Mouse (Mus musculus) T-helper 17 cell (primary cell): ENCODE measurements around the gene Fam209.

Source experiments
- in situ Hi-C, 2 experiments: fragments of 300-600 bp; cut with MboI, MseI; formaldehyde crosslinking; loops; 1 replicate in 1 of 2; 2 replicates in 1 of 2; pipeline ENCODE4 v1.15.1; 2025; ENCODE audit warnings: high pct_unique_total_duplicates in 2 of 2

The Fam209 gene

GRCm38 (mm10) chr2:172472318-172472717 lies at the start of gene Fam209:
Gene Fam209 (plus strand): TSS chr2:172472520.
- in situ Hi-C loops = no loop called here

- in situ Hi-C loops = loop anchor here in 1 of 2 experiments (10.0 kb wide), 1 partner anchor 654 kb away; no protein-coding TSS in a partner anchor
Observed at GRCm38 (mm10) chr2:172430609-172431008, 41.7 kb upstream of the Fam209 start.

- in situ Hi-C loops = loop anchor here in 1 of 2 experiments (10.0 kb wide), 1 partner anchor 651 kb away; no protein-coding TSS in a partner anchor
Observed at GRCm38 (mm10) chr2:172433746-172434145, 38.6 kb upstream of the Fam209 start.

GRCm38 (mm10) chr2:172437371-172437952 lies 34.9 kb upstream of the Fam209 start:
- in situ Hi-C loops = loop anchor here (5.0 to 10.0 kb wide), 2 partner anchors 35 to 647 kb away; no protein-coding TSS in a partner anchor

GRCm38 (mm10) chr2:172439843-172440639 lies 32.3 kb upstream of the Fam209 start, which contains the start of gene Rtf2:
Gene Rtf2 (plus strand): TSS chr2:172440556.
- in situ Hi-C loops = loop anchor here (5.0 to 10.0 kb wide), 2 partner anchors 38 to 645 kb away; no protein-coding TSS in a partner anchor

- in situ Hi-C loops = no loop called here
Observed at GRCm38 (mm10) chr2:172440640-172441005, 31.7 kb upstream of the Fam209 start.

GRCm38 (mm10) chr2:172441176-172441575 lies 31.1 kb upstream of the Fam209 start:
- in situ Hi-C loops = no loop called here

- in situ Hi-C loops = loop anchor here (5.0 kb wide), 2 partner anchors 63 to 68 kb away; no protein-coding TSS in a partner anchor
Observed at GRCm38 (mm10) chr2:172445617-172446016, 26.7 kb upstream of the Fam209 start.

- in situ Hi-C loops = loop anchor here (5.0 kb wide), 2 partner anchors 65 to 70 kb away; no protein-coding TSS in a partner anchor
Observed at GRCm38 (mm10) chr2:172447317-172447716, 25.0 kb upstream of the Fam209 start.

GRCm38 (mm10) chr2:172448329-172448728 lies 24.0 kb upstream of the Fam209 start:
- in situ Hi-C loops = loop anchor here (5.0 kb wide), 2 partner anchors 66 to 71 kb away; no protein-coding TSS in a partner anchor

- in situ Hi-C loops = no loop called here
Observed at GRCm38 (mm10) chr2:172450640-172451039, 21.7 kb upstream of the Fam209 start.

GRCm38 (mm10) chr2:172452031-172452430 lies 20.3 kb upstream of the Fam209 start:
- in situ Hi-C loops = no loop called here

GRCm38 (mm10) chr2:172452458-172452857 lies 19.9 kb upstream of the Fam209 start:
- in situ Hi-C loops = no loop called here

- in situ Hi-C loops = no loop called here
Observed at GRCm38 (mm10) chr2:172458496-172458895, 13.8 kb upstream of the Fam209 start, which contains the start of gene Gcnt7. Gene Gcnt7 (minus strand): TSS chr2:172458596.

GRCm38 (mm10) chr2:172460647-172461046 lies 11.7 kb upstream of the Fam209 start:
- in situ Hi-C loops = no loop called here

GRCm38 (mm10) chr2:172462813-172463212 lies 9.5 kb upstream of the Fam209 start:
- in situ Hi-C loops = no loop called here

GRCm38 (mm10) chr2:172466427-172467132 lies 5.7 kb upstream of the Fam209 start:
- in situ Hi-C loops = no loop called here

- in situ Hi-C loops = no loop called here
Observed at GRCm38 (mm10) chr2:172467206-172467605, 5.1 kb upstream of the Fam209 start.

- in situ Hi-C loops = no loop called here
Observed at GRCm38 (mm10) chr2:172468346-172468819, 3.9 kb upstream of the Fam209 start.

GRCm38 (mm10) chr2:172473591-172473990 lies 1.3 kb downstream of the Fam209 start:
- in situ Hi-C loops = no loop called here

- in situ Hi-C loops = loop anchor here in 1 of 2 experiments (5.0 kb wide), 1 partner anchor 297 kb away; no protein-coding TSS in a partner anchor
Observed at GRCm38 (mm10) chr2:172474970-172475369, 2.6 kb downstream of the Fam209 start.
